Mouse (Mus musculus) right cerebral cortex, postnatal 4 days (tissue): ENCODE results near the gene Chrm3.
A peak's percentile ranks its signal among the peaks of the same experiment; 100 is the strongest.

Experiments used
- DNase-seq: peaks from one replicate; pipeline ENCODE4 v3.0.0-alpha.2; 2022

Gene Chrm3

GRCm38 (mm10) chr13:9886465-9887135 lies 474.0 kb downstream of the Chrm3 start:
- DNase-seq: no peak

DNA sequence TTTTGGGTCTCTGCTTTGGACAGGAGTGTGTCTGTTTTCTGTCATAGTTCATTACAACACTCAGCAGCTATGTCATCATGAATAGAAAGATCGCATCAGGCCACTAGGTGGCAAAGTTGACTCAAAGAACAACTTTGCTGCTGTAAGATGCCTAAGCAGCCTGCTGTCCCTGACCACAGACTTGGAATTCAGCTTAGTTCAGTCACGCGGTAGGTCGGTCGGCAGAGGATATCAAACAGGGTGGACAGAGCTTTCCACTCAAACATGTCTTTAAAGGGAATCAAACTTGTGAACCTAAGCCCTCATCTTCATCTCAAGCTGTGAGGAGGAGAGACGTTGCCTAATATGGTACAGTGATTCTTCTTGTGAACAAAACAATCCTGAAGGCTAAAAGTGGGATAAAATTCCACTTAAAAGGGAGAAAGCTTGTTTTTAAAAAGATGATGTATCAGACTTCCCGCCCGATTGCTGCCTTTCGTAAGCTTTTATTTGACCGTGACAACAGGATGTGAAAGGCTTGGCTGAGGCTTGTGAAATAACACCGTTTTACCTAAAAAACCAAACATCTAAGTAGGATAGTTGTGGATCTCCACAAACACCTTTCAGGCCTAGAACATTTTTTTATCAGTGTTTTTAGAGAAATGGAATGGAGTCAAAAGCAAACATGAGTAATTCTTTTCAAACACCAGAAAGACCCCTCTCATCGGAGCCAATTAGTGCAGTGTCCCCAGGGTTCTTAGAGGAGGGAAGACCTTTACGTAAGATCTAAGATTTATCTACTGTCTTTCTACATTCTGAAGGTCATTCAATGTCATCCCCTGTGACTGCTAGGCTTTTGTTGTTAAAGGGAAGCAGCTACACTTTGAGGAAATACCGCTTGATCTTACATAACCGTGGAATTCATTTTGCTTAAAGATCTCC lies 478.0 kb downstream of the Chrm3 start:
- DNase-seq: peak; percentile 67

DNA sequence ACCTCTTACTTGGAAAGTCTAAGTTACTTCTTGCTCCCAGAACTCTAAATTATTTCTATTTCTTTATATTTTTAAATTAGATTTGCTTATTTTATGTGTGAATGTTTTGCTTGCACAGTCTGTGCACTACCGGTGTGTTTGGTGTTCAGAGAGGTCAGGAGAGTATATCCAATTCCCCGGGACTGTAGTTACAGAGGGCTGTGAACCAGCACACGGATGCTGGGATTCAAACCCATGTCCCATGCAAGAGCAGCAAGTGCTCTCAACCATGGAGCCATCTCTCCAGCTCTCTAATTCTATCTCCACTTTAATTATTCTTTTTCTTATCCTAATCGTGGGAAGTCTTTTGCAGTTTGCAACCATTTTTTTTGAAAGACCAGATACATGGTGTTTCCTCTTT lies 478.7 kb downstream of the Chrm3 start:
- DNase-seq: no peak

- no peak for DNase-seq
These were observed 480.2 kb downstream of the Chrm3 start for GRCm38 (mm10) chr13:9880401-9880800.

GRCm38 (mm10) chr13:9878596-9879010 lies 482.0 kb downstream of the Chrm3 start:
- DNase-seq: no peak

- DNase-seq: no peak
These were observed 487.3 kb downstream of the Chrm3 start for GRCm38 (mm10) chr13:9873377-9873776.

DNA sequence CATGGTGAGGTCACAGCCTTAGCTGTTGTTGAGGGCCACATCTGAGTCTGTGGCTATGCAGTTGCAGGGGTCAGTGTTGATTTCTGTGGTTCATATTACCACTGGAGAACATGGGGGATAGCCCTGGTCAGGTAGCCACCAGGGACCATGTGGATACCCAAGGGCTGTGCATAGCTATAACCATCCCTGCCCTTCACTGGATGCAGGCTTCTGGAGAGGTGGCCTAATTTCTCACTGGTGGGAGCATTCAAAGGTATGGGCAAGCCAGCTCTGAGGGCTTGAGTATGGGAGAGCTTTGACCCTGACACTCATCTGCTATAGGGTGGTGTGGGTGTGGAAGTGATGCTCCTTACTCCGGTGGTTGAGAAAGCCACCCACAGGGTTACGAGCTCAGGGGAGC lies 494.5 kb downstream of the Chrm3 start:
- DNase-seq: no peak

DNA sequence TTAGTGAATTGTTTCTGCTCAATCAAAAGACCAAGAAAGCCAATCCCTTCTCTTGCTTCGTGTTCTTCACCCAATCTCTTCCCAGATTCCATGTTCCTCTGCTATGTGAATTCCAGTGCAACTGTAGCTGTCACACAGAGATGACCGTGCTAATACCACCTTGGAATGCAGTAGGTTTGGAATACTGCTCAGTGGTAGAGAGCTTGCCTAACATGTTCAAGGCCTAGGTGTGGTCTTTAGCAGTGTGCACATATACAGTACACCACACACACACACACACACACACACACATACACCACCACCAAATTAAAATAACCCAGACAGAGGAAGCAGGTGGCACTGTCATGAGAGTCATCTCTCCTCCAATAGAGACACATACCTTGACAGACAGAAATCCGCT lies 513.1 kb downstream of the Chrm3 start:
- no peak for DNase-seq

DNA sequence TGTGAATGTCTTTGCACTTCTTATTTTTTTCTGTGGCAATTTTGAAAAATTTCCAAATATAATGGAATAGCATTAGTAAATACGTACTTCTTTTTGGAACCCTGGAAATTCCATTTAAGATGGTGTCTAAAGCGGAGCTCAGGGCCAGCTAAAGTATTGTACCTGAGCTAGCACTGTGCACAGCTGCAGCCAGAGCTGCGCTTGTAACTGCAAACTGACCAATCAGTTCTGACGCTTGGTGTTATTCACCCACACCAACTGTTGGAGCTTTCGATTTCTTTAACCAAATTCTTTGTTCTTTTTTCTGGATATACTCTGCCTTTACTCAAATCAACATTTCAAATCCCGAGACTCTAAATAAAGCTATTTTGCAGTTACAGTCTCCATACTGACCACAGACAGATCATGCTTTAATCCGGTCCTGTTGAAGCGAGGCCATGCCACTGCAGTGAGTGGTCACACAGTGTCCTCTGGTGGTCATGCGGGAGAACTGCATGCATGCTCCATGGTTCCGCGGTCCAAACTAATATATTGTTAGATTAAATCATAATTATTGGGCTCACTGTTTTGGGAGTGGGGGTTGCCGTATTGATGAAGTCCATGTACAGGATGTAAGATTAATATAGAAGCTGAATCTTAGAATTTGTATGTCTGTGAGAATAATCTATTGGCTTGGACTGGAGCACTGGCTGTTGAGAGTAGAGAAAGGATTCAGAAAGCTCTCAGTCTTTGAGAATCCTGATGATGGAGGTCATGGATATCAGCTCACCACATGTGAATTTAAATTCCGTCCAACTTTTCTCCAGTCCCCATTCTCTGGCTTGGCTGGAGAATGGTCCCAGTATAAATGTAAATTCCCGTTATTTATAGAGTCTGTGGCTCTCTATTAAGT lies 513.9 kb downstream of the Chrm3 start:
- DNase-seq: peak; percentile 61

DNA sequence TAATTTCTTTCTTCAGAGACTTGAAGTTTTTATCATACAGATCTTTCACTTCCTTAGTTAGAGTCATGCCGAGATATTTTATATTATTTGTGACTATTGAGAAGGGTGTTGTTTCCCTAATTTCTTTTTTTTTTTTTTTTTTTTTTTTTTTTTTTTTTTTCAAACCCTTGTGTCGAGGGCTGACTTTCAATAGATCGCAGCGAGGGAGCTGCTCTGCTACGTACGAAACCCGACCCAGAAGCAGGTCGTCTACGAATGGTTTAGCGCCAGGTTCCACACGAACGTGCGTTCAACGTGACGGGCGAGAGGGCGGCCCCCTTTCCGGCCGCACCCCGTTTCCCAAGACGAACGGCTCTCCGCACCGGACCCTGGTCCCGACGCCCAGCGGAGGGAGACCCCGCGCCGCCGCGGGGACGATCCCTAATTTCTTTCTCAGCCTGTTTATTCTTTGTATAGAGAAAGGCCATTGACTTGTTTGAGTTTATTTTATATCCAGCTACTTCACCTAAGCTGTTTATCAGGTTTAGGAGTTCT lies 526.4 kb downstream of the Chrm3 start:
- peak; percentile 88 for DNase-seq

GRCm38 (mm10) chr13:9826227-9826626 lies 534.4 kb downstream of the Chrm3 start:
- peak; percentile 19 for DNase-seq
